Mouse (Mus musculus) frontal cortex, postnatal 14 days (tissue): ENCODE data around the gene Macc1.
"Not testable (repeated sequence)": the region's sequence is repeated elsewhere in the genome, so short reads cannot be mapped to it uniquely, and the experiment has no call there.

Source experiments
- DNase-seq, 2 experiments: peaks; one replicate each; pipeline ENCODE4 v3.0.0; 2022; ENCODE audit warnings: low spot score in 2 of 2

The Macc1 gene

GRCm38 (mm10) chr12:119313970-119314369 lies at the start of gene Macc1:
Macc1 (plus strand) TSS chr12:119314270.
- no peak for DNase-seq

- no peak for DNase-seq
These were observed 49.6 kb upstream of the Macc1 start for GRCm38 (mm10) chr12:119264506-119264905.

GRCm38 (mm10) chr12:119268723-119269122 lies 45.3 kb upstream of the Macc1 start:
- no peak for DNase-seq

- no peak for DNase-seq
These were observed 44.0 kb upstream of the Macc1 start for GRCm38 (mm10) chr12:119270036-119270435.

GRCm38 (mm10) chr12:119271964-119272363 lies 42.1 kb upstream of the Macc1 start:
- DNase-seq, result no peak

- DNase-seq, result no peak
These were observed 40.5 kb upstream of the Macc1 start for GRCm38 (mm10) chr12:119273605-119274004.

- DNase-seq, result no peak
These were observed 37.8 kb upstream of the Macc1 start for GRCm38 (mm10) chr12:119276282-119276681.

- no peak for DNase-seq
These were observed 22.5 kb upstream of the Macc1 start for GRCm38 (mm10) chr12:119291618-119292017.

- DNase-seq, result no peak
These were observed 10.5 kb upstream of the Macc1 start for GRCm38 (mm10) chr12:119303618-119304017.

- no peak for DNase-seq
These were observed 881 bp upstream of the Macc1 start for GRCm38 (mm10) chr12:119313014-119313763.

GRCm38 (mm10) chr12:119318799-119319198 lies 4.7 kb downstream of the Macc1 start:
- DNase-seq, result no peak

- DNase-seq, result no peak
These were observed 11.3 kb downstream of the Macc1 start for GRCm38 (mm10) chr12:119325400-119325799.

GRCm38 (mm10) chr12:119330644-119331043 lies 16.6 kb downstream of the Macc1 start:
- no peak for DNase-seq

GRCm38 (mm10) chr12:119333376-119333775 lies 19.3 kb downstream of the Macc1 start:
- no peak for DNase-seq

GRCm38 (mm10) chr12:119352579-119352978 lies 38.5 kb downstream of the Macc1 start:
- not testable (repeated sequence) for DNase-seq

GRCm38 (mm10) chr12:119357418-119358241 lies 43.6 kb downstream of the Macc1 start:
- DNase-seq, result no peak

- no peak for DNase-seq
These were observed 44.1 kb downstream of the Macc1 start for GRCm38 (mm10) chr12:119358242-119358515.

- no peak for DNase-seq
These were observed 51.0 kb downstream of the Macc1 start for GRCm38 (mm10) chr12:119365041-119365440.

- no peak for DNase-seq
These were observed 55.8 kb downstream of the Macc1 start for GRCm38 (mm10) chr12:119369832-119370231.

GRCm38 (mm10) chr12:119372359-119372758 lies 58.3 kb downstream of the Macc1 start:
- DNase-seq, result no peak

- no peak for DNase-seq
These were observed 62.8 kb downstream of the Macc1 start for GRCm38 (mm10) chr12:119376879-119377278.

GRCm38 (mm10) chr12:119381839-119382238 lies 67.8 kb downstream of the Macc1 start:
- DNase-seq, result no peak

GRCm38 (mm10) chr12:119386243-119386642 lies 72.2 kb downstream of the Macc1 start:
- DNase-seq, result no peak
